Mouse (Mus musculus) activated CD4-positive, CD25-positive, alpha-beta regulatory T cell, adult 4 months (primary cell): Measurements from ENCODE around the gene Gm5797. TPM values are rescaled to one million over a fixed set of nuclear protein-coding genes. Genes with fewer than 3 reads are reported as not detected.
"Not testable (repeated sequence)": the region's sequence is repeated elsewhere in the genome, so short reads cannot be mapped to it uniquely, and the experiment has no call there.

Experiments used
- ATAC-seq: one replicate; pipeline ENCODE4 v1.8.0; 2017
- polyA plus RNA-seq, 2 experiments: library from polyadenylated mRNA; unstranded; fragments of 100-300 nt; shearing (Covaris generic); gene quantifications; one replicate each; pipeline ENCODE4 v1.2.1; 2017

Gene Gm5797
- not detected for polyA plus RNA-seq

- ATAC-seq = not testable (repeated sequence)
Measured at GRCm38 (mm10) chr14:7332295-7332694, at the start of gene Gm5797. Gene Gm5797 (minus strand): TSS chr14:7332395.

GRCm38 (mm10) chr14:7365034-7365433 is 32.8 kb upstream of the Gm5797 start, which contains the start of gene Gm8374:
Gene Gm8374 (minus strand): TSS chr14:7365134.
- not testable (repeated sequence) for ATAC-seq

DNA sequence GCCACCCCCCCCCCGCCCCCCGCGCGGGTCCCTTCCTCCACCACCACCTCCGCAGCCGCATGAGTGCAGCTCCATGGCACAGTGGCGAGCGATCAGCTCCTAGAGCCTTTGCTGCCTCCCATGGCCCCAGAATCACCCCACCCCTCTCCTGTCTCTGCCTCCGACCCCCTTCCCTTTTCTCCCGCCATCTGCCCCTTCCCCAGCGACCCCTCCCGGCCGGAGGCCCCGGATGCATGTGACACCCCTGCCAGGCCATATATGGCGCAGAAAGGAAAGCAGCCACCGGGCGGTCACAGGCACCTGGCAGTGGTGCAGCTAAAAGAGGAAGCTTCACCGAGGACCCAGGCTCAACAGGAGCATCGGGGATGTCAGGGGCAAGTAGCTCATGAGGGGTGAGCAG is 17.1 kb downstream of the Gm5797 start:
- not testable (repeated sequence) for ATAC-seq

- ATAC-seq = not testable (repeated sequence)
Measured at GRCm38 (mm10) chr14:7314661-7315060, 17.5 kb downstream of the Gm5797 start, which contains the start of gene Gm3739. Gene Gm3739 (minus strand): TSS chr14:7315049.

Other genes with a start within 250 kb of the Gm5797 start
- 1 to 10 TPM; 3.3 to 5.9 TPM for gene Gm3696, start 231.8 kb downstream of the Gm5797 start, polyA plus RNA-seq
- not detected for gene Gm6676, start 207.0 kb downstream of the Gm5797 start, polyA plus RNA-seq
- 10 to 100 TPM in 1 of 2 experiments, 1 to 10 TPM in 1; 8.1 to 10.4 TPM for gene Gm3512, start 157.9 kb downstream of the Gm5797 start, polyA plus RNA-seq
- not detected for gene Gm16434, start 137.9 kb downstream of the Gm5797 start, polyA plus RNA-seq
- gene Gm3727, start 67.7 kb downstream of the Gm5797 start, polyA plus RNA-seq = not detected
- 10 to 100 TPM in 1 of 2 experiments, 1 to 10 TPM in 1; 7.5 to 12.4 TPM for gene Gm3739, start 17.3 kb downstream of the Gm5797 start, polyA plus RNA-seq
- not detected for gene Gm8374, start 32.7 kb upstream of the Gm5797 start, polyA plus RNA-seq
- gene Gm3755, start 118.5 kb upstream of the Gm5797 start, polyA plus RNA-seq = not detected
- gene Gm3752, start 151.4 kb upstream of the Gm5797 start, polyA plus RNA-seq = 10 to 100 TPM in 1 of 2 experiments, 1 to 10 TPM in 1; 5.1 to 10.4 TPM
- 1 to 10 TPM; 2.1 to 3.1 TPM for gene Gm3558, start 236.2 kb upstream of the Gm5797 start, polyA plus RNA-seq